Mouse (Mus musculus) MEL (cell line): ENCODE results near the gene F2r.

Experiments used
- CTCF ChIP-seq, 3 experiments: IDR thresholded peaks in 2 of 3; conservative IDR thresholded peaks in 1 of 3; 2 replicates each; pipeline ENCODE4 v1.5.1; 2011 to 2012; ENCODE audit warnings: low read length in 3 of 3, low read depth in 2 of 3, mild to moderate bottlenecking in 2 of 3, improper control_type of control experiment in 1 of 3, inconsistent platforms in 1 of 3, mixed read lengths in 1 of 3, moderate library complexity in 1 of 3; ENCODE audit not compliant: control insufficient read depth in 1 of 3, insufficient read depth in 1 of 3, poor library complexity in 1 of 3, severe bottlenecking in 1 of 3
- TAL1 ChIP-seq: IDR thresholded peaks from 2 replicates; pipeline ENCODE4 v1.6.1; 2012; ENCODE audit warnings: mild to moderate bottlenecking, inconsistent platforms, low read length, moderate library complexity, mixed read lengths

DNA sequence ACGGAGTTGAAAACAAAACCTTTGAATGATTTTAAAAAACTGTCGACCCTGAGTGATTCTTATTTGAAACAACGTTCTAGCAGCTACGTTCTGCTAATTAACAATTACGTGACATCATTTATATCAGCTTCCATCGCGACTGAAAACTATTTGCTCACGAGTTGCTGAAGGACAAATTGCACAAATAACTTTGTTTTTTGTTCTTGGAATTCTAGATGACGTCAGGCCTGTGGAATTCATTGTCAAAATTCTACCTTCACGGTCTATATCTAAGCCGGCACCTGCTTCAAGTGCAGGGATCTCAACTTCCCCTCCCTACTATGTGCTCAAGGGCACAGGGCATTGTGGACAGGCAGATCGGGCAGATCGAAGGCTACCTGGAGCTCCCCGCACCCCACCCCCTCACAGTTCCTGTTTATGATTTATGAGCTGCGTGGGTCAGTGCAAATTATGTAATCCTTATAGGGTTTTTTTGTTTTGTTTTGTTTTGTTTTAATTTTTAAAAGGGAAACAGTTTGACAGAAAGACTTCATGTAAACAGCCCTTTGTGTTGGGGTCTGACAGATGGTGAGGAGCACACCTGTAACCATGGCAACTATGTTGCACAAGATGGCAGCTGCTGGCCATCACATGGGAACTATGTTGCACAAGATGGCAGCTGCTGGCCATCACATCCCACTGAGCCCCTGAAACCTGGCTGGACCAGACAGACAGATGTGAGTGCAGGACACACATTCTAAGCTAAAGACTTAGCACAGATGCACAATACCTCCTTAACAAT is 21.2 kb upstream of the F2r start:
- TF ChIP-seq TAL1 (no peak), CTCF (IDR thresholded peaks at IDR 0.05 in 2 of 3, conservative IDR thresholded peaks at IDR 0.05 in 1 of 3; ENCODE audit: control insufficient read depth in 1 of 3, insufficient read depth in 1 of 3, low read depth in 2 of 3, low read length in 3 of 3, poor library complexity in 1 of 3, severe bottlenecking in 1 of 3) (no peak)
